Mouse (Mus musculus): ENCODE results near the gene Tex21. TPM values are rescaled to one million over a fixed set of nuclear protein-coding genes. Genes with fewer than 3 reads are reported as not detected.
"Not testable (repeated sequence)": the region's sequence is repeated elsewhere in the genome, so short reads cannot be mapped to it uniquely, and the experiment has no call there.

Gene Tex21
- polyA plus RNA-seq, 1 experiment = not detected

DNA sequence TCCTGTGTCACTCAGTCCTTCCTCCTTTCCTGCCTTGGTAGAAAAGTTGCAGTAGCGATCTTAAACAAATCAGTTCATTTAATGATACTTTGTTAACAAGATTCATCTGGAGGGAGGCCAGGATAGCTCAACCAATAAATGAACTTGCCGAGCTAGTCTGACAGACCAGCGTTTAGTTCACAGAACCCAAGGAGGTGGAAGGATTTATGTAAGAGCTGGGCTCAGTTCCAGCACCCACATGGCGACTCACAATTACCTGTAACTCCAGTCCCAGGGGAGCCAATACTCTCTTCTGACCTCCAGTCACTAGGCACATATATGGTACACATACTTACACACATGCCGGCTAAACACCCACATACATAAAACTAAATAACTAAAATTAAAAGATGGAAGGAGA lies 67.5 kb downstream of the Tex21 start:
- H3K79me3 ChIP-seq (ENCODE audit: low read depth) = no peaks in the 10 kb centered on the region
- no peak overlapping the region for H3K4me3 ChIP-seq (ENCODE audit: insufficient read depth, poor library complexity, severe bottlenecking)
- no peaks in the 10 kb centered on the region for H3K27me3 ChIP-seq (ENCODE audit: control insufficient read depth, insufficient read depth, insufficient read length)
- H3K79me2 ChIP-seq (ENCODE audit: control insufficient read depth, insufficient read depth) = no peaks in the 10 kb centered on the region
- H3K36me3 ChIP-seq (ENCODE audit: control insufficient read depth, insufficient read depth) = no peaks in the 10 kb centered on the region
- TF ChIP-seq CTCF (IDR thresholded peaks at IDR 0.05; ENCODE audit: control insufficient read depth, insufficient read depth, insufficient read length) (no peak), FOSL1 (IDR thresholded peaks at IDR 0.05; ENCODE audit: insufficient read depth, low read length, poor library complexity, severe bottlenecking) (no peak), USF1 (IDR thresholded peaks at IDR 0.05; ENCODE audit: low read depth) (no peak), MAX (IDR thresholded peaks at IDR 0.05) (no peak), CEBPB (IDR thresholded peaks at IDR 0.05; ENCODE audit: low read depth) (no peak), MYOD1 (IDR thresholded peaks at IDR 0.05; ENCODE audit: control insufficient read depth, insufficient read length, low read depth) (no peak), MYOG (IDR thresholded peaks at IDR 0.05; ENCODE audit: control insufficient read depth, extremely low read depth, insufficient read length) (no peak)
- H3ac ChIP-seq (ENCODE audit: control insufficient read depth, insufficient read length, low read depth) = no peak overlapping the region

DNA sequence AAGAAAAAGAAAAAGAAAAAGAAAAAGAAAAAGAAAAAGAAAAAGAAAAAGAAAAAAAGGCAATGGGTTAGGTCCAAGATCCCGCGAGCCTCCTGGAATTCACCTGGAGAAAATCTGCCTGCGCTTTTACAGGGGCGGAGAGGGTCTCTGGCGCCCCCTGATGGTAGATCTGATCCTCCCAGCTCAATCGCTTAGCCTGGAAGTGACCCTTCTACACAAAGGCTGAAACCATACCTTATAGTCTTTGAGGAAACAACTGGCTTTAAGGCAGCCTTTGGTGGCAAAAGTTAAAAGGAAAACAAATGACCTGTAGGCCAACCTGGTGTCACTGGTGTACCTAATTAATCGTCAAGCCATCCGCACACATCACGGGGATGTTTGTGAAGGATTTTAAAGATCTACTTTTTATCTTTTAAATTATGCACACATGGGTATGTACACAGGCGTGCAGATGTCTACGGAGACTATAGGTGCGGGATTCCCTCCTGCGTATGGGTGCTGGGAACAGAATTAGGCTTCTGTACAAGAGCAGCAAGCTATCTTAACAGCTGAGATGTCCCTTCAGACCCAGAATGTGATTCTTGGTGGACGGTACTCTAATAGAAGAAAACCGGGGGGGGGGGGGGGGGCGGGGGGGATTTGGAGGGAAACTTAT lies 68.6 kb downstream of the Tex21 start:
- Histone ChIP-seq H3K27me3 (ENCODE audit: control insufficient read depth, insufficient read depth, insufficient read length) (no peaks in the 10 kb centered on the region), H3K36me3 (ENCODE audit: control insufficient read depth, insufficient read depth) (no peaks in the 10 kb centered on the region), H3K4me3 (ENCODE audit: insufficient read depth, poor library complexity, severe bottlenecking) (peak overlapping the region; percentile 3), H3K79me2 (ENCODE audit: control insufficient read depth, insufficient read depth) (no peaks in the 10 kb centered on the region), H3K79me3 (ENCODE audit: low read depth) (no peaks in the 10 kb centered on the region), H3ac (ENCODE audit: control insufficient read depth, insufficient read length, low read depth) (no peak overlapping the region)
- TF ChIP-seq CTCF (IDR thresholded peaks at IDR 0.05; ENCODE audit: control insufficient read depth, insufficient read depth, insufficient read length) (peak; percentile 59), MYOD1 (IDR thresholded peaks at IDR 0.05; ENCODE audit: control insufficient read depth, insufficient read length, low read depth) (no peak)

DNA sequence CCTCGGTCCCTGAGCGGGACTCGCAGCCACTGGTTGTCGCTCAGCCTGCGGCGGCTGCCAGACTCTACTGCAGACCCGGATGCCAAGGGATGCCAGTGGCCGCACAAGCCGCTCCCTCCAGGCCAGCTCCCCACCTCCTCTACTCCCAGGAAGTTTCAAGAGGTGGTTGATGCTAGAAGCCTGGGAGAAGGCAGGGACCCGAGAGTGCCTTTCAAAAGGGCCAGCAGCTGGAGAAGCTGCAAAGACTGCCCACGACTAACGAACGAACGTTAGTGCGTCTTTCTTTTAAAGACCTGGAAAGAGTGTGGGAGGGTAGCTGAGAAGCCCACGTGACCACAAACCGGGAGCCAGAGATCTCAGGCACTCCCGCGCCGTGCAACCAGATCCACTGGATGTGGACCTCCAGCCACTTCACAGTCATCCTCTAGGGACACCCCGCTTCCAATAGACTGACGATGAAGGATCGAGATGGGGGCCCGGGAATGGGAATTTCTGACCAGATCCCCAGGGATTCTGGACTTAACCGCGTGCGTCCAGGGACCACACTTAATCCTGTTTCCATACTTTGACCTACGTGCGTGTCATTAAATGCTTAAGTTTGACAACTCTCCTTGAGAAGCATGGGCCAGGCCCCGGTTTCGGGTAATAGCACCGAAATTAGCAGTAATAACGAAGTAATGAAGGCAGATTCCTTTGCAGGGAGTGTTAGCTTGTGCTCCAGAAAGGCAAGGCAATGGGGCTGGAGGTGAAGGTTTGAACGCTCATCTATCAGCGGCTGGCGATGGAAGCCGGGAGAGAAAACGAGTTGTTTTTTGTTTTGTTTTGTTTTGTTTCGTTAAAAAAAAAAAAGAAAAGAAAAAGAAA lies 69.3 kb downstream of the Tex21 start, which contains the start of gene Esr2:
Esr2 (minus strand) TSS at position 260 of the 864 bp plus-strand sequence.
- Histone ChIP-seq H3ac (ENCODE audit: control insufficient read depth, insufficient read length, low read depth) (peak within 1 kb of the TSS; percentile 2), H3K27me3 (ENCODE audit: control insufficient read depth, insufficient read depth, insufficient read length) (no peaks in the 10 kb centered on the region), H3K36me3 (ENCODE audit: control insufficient read depth, insufficient read depth) (no peaks in the 10 kb centered on the region), H3K79me2 (ENCODE audit: control insufficient read depth, insufficient read depth) (no peaks in the 10 kb centered on the region), H3K79me3 (ENCODE audit: low read depth) (no peaks in the 10 kb centered on the region), H3K4me3 (ENCODE audit: insufficient read depth, poor library complexity, severe bottlenecking) (peak within 1 kb of the TSS; percentile 3)
- TF ChIP-seq MAX (IDR thresholded peaks at IDR 0.05) (no peak), USF1 (IDR thresholded peaks at IDR 0.05; ENCODE audit: low read depth) (peak; percentile 90)

DNA sequence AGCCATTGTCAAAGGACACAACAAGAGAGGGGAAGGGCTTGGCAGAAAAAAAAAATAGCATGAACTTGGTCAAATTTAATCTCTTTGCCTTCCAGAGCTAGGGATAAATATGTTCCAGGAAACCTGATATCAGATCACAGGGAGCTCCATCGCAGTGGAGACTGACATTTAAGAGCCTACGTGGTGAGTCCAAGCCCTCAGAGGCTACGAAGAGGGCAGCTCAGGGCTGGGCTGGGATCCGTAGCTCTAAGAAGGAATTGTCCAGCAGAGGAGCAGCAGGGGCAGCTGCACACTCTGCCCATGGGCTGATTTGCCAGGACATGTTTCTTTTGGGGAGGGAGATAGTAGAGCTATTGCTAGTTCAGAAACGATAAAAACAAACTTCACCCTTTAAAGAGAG lies 80.9 kb downstream of the Tex21 start:
- no peak overlapping the region for H3ac ChIP-seq (ENCODE audit: control insufficient read depth, insufficient read length, low read depth)
- H3K36me3 ChIP-seq (ENCODE audit: control insufficient read depth, insufficient read depth) = no peaks in the 10 kb centered on the region
- no peak for TF ChIP-seq FOSL1 (IDR thresholded peaks at IDR 0.05; ENCODE audit: insufficient read depth, low read length, poor library complexity, severe bottlenecking)
- no peak for TF ChIP-seq MYOD1 (IDR thresholded peaks at IDR 0.05; ENCODE audit: control insufficient read depth, insufficient read length, low read depth)
- no peaks in the 10 kb centered on the region for H3K79me3 ChIP-seq (ENCODE audit: low read depth)
- H3K4me3 ChIP-seq (ENCODE audit: insufficient read depth, poor library complexity, severe bottlenecking) = no peak overlapping the region
- no peaks in the 10 kb centered on the region for H3K79me2 ChIP-seq (ENCODE audit: control insufficient read depth, insufficient read depth)
- H3K27me3 ChIP-seq (ENCODE audit: control insufficient read depth, insufficient read depth, insufficient read length) = no peaks in the 10 kb centered on the region

DNA sequence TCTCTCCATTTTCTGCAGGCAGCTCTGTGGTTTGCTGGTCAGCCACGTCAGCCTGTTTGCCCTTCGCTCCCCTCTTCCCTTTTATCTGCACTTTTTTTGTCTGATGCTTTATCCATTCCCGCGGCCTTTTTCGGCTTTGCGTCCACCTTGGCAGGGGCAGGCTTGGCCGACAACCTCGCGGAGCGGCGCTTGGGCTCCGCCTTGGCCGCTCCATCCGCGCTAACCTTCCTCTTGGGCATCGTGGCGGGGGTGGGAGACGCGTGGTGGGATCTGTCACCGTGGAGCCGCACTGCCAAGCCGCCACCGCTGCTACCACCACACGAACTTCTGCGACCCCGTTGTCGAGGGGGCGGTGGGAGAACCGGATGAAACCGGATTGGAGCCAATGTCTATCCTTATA lies 94.2 kb downstream of the Tex21 start:
- not testable (repeated sequence) for H3K79me3 ChIP-seq (ENCODE audit: low read depth); H3K36me3 ChIP-seq (ENCODE audit: control insufficient read depth, insufficient read depth); H3ac ChIP-seq (ENCODE audit: control insufficient read depth, insufficient read length, low read depth); H3K27me3 ChIP-seq (ENCODE audit: control insufficient read depth, insufficient read depth, insufficient read length); H3K4me3 ChIP-seq (ENCODE audit: insufficient read depth, poor library complexity, severe bottlenecking); H3K79me2 ChIP-seq (ENCODE audit: control insufficient read depth, insufficient read depth)

Other genes starting within 250 kb of the Tex21 start
- gene Esr2, start 69.5 kb downstream of the Tex21 start, polyA plus RNA-seq (2012; fragmentation: generic; extraction: Trizol) = 0.19 TPM
- 80.9 TPM for gene Mthfd1, start 8.6 kb upstream of the Tex21 start, polyA plus RNA-seq (2012; fragmentation: generic; extraction: Trizol)
- gene Akap5, start 78.1 kb upstream of the Tex21 start, polyA plus RNA-seq (2012; fragmentation: generic; extraction: Trizol) = 0.04 TPM
- gene Zbtb25, start 122.9 kb upstream of the Tex21 start, polyA plus RNA-seq (2012; fragmentation: generic; extraction: Trizol) = 6.5 TPM
- 2.4 TPM for gene Zbtb1, start 123.5 kb upstream of the Tex21 start, polyA plus RNA-seq (2012; fragmentation: generic; extraction: Trizol)
- gene Hspa2, start 157.4 kb upstream of the Tex21 start, polyA plus RNA-seq (2012; fragmentation: generic; extraction: Trizol) = 5.1 TPM
- gene Ppp1r36, start 170.8 kb upstream of the Tex21 start, polyA plus RNA-seq (2012; fragmentation: generic; extraction: Trizol) = not detected

Measured in C2C12 (cell line).